Mouse (Mus musculus): ENCODE data around the gene Crim1. TPM values are rescaled to one million over a fixed set of nuclear protein-coding genes. Genes with fewer than 3 reads are reported as not detected.

Crim1 gene
- total RNA-seq, 2 experiments from 2014 or later = 5.0 to 6.6 TPM

DNA sequence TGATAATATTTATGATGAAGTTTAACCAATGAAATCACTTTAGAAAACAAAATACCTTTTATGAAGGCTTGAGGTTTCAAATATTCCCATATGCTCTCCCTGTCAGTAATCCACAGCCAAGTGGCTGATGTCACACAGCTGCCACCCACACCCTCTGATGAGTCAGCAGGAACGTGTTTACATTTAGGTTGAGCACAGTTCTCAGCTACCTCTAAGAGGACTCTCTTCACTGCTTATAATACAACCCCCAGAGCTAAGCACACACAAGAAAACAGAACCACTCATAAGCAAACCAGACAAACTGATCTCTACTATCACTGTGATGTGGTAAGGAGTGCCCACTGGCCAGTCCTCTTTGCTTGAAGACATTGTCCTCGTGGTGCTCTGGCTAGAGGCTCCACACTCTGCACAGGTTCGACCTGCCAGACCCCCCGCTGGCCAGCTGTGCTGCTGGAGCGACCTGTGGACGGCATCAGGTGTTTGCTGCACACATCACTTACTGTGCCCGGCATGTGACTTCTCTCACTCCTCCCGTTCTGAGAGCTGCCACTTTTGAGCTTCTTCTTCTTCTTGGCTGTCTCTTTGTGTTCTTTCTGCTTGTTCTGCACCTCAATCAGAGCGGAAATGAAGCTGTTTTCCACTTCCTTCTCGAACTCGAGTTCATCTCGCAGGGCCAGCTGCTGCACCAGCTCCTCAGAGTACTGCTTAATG lies 200.2 kb downstream of the Crim1 start:
- ATAC-seq (replicated peaks; ENCODE audit: low FRiP score, low TSS enrichment, poor library complexity, severe bottlenecking) = peak; percentile 39

GRCm38 (mm10) chr17:78401311-78401710 lies 201.3 kb downstream of the Crim1 start:
- ATAC-seq (replicated peaks; ENCODE audit: low FRiP score, low TSS enrichment, poor library complexity, severe bottlenecking) = no peak

- no peak for ATAC-seq (replicated peaks; ENCODE audit: low FRiP score, low TSS enrichment, poor library complexity, severe bottlenecking)
These were observed 201.7 kb downstream of the Crim1 start for GRCm38 (mm10) chr17:78401713-78402112.

- ATAC-seq (replicated peaks; ENCODE audit: low FRiP score, low TSS enrichment, poor library complexity, severe bottlenecking) = no peak
These were observed 202.1 kb downstream of the Crim1 start for GRCm38 (mm10) chr17:78402174-78402573.

- ATAC-seq (replicated peaks; ENCODE audit: low FRiP score, low TSS enrichment, poor library complexity, severe bottlenecking) = no peak
These were observed 203.2 kb downstream of the Crim1 start for GRCm38 (mm10) chr17:78403229-78403628.

GRCm38 (mm10) chr17:78403804-78404203 lies 203.8 kb downstream of the Crim1 start:
- no peak for ATAC-seq (replicated peaks; ENCODE audit: low FRiP score, low TSS enrichment, poor library complexity, severe bottlenecking)

- ATAC-seq (replicated peaks; ENCODE audit: low FRiP score, low TSS enrichment, poor library complexity, severe bottlenecking) = no peak
These were observed 205.3 kb downstream of the Crim1 start for GRCm38 (mm10) chr17:78405336-78405735.

DNA sequence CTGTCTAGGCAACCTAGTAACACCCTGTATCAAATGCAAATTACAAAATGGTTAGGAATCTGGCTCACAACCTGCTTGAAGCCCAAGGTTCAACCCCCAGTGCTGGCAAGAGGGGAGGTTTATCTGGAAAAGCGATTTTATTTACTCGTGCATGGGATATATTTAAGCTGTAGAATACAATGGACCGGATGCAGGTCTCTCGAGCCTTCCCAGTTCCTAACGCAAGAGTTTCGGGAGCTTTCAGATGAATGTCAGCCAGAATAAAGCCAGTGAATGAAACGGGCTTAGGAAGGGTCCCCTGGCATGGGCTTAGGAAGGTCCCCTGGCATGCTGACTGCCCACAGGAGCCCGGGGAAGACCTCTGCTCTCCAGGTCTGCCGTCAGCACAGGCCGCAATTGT lies 206.8 kb downstream of the Crim1 start:
- ATAC-seq (replicated peaks; ENCODE audit: low FRiP score, low TSS enrichment, poor library complexity, severe bottlenecking) = no peak

DNA sequence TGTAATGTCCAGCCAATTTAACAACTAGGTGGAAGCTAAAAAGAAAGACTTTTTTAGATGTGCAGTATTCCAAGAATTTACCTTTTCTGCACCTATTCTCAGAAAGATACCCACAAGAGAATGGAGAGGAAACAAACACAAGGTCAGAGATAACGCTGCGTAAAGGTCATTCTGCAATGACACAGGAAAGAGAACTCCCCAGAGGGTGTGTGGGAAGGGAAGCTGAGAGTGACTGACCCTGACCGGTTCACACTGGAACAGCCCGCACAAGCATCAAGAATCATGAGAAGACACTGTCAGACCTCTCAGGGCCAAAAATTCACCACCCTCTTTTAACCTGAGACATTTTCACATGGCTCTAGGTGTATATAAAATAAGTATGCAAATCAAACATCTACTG lies 207.5 kb downstream of the Crim1 start:
- ATAC-seq (replicated peaks; ENCODE audit: low FRiP score, low TSS enrichment, poor library complexity, severe bottlenecking) = no peak

DNA sequence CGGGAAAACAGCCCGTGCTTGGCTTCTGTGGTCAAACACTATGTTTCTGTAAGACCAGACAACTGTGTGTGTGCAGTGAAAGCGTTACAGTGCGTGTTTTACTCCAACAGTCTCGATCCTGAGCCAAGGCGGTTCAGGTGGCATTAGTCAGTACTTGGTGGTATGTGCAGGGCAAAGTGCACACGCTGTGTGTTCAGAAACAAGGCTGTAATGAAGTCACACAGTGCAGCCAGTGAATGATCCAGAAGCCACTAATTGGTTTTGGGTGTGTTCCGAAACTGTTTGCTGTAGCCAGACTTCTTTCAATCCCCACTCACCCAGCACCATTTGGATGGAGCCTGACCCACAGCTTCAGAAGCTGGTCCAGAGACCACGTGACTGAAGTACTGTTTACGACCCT lies 208.3 kb downstream of the Crim1 start:
- ATAC-seq (replicated peaks; ENCODE audit: low FRiP score, low TSS enrichment, poor library complexity, severe bottlenecking) = no peak

GRCm38 (mm10) chr17:78409900-78410299 lies 209.9 kb downstream of the Crim1 start:
- ATAC-seq (replicated peaks; ENCODE audit: low FRiP score, low TSS enrichment, poor library complexity, severe bottlenecking) = no peak

- ATAC-seq (replicated peaks; ENCODE audit: low FRiP score, low TSS enrichment, poor library complexity, severe bottlenecking) = no peak
These were observed 215.2 kb downstream of the Crim1 start for GRCm38 (mm10) chr17:78415255-78415654.

DNA sequence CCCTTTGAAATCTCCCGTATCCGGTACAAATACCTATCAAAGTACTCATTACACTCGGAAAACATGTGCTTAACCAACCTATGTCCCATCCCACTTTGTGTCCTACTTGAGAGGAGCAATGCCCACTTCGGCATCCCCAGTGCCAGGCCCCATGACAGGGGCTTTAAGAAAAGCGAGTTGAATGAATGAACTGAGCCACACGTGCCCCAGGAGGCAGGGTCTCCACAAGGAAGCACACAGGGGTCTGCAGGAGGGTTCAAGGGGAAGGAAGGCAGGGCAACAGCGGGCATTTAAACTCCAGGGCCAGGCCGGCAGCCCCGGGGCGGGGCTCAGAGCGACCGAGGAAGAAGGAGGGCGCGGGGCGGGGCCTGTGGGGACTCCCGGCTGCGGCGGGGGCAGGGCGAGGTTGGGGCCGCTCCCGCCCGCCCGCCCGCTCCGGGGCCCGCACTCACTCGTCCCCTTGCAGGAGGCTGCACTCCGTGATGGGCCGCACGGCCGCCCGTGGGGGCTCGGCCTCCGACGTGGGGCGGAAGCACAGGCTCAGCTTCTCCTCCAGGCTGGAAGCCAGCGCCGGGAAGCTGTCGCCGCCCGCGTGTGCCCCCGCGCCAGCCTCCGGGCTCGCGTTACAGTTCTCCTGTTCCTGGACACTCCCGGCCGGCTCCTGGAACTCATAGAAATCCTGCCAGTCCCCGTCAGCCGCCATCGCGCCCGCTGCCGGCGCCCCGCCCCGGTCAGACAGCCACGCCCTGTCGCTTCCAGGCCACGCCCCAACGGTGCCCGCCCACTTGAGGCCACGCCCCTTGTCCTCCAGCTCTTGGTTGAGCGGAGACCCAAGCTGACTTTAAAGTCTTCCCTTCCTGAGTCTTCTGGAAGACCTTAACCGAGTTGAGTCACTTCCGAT lies 217.6 kb downstream of the Crim1 start, which contains the start of gene Fez2:
Gene Fez2, minus strand, starts transcription at position 772 of the 901 bp plus-strand sequence.
- ATAC-seq (replicated peaks; ENCODE audit: low FRiP score, low TSS enrichment, poor library complexity, severe bottlenecking) = peak; percentile 91

- no peak for ATAC-seq (replicated peaks; ENCODE audit: low FRiP score, low TSS enrichment, poor library complexity, severe bottlenecking)
These were observed 219.2 kb downstream of the Crim1 start for GRCm38 (mm10) chr17:78419216-78419615.

DNA sequence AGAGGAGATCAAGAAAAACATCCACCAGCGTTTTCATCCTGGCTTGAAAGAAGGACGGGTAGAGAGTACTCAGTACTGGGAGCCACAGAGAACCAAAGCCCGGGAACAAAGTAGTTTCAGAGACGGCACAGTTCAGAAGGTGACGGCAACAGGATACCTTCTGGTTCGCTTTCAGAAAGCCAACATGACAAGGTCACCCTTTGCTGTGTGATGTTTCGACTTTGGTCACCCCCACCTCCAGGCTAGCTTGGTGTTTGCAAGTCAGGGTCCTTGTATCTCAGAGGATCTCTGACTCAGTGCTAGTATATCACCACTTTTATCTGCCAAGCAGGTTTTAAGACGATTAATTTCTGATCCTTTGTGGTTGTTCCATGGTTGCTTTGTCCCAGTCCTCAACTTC lies 225.0 kb downstream of the Crim1 start:
- no peak for ATAC-seq (replicated peaks; ENCODE audit: low FRiP score, low TSS enrichment, poor library complexity, severe bottlenecking)

Other genes with a start within 250 kb of the Crim1 start
- 7.3 and 8.8 TPM in 2 replicates for gene Fez2, start 217.9 kb downstream of the Crim1 start, total RNA-seq (2014; fragmentation: Nextera tagmentation)
- gene Fez2, start 217.9 kb downstream of the Crim1 start, total RNA-seq (2017) = 14.7 and 17.6 TPM in 2 replicates